Comparison of ENCODE assay signal across 9 mouse cellular contexts in the genomic region with DNA sequence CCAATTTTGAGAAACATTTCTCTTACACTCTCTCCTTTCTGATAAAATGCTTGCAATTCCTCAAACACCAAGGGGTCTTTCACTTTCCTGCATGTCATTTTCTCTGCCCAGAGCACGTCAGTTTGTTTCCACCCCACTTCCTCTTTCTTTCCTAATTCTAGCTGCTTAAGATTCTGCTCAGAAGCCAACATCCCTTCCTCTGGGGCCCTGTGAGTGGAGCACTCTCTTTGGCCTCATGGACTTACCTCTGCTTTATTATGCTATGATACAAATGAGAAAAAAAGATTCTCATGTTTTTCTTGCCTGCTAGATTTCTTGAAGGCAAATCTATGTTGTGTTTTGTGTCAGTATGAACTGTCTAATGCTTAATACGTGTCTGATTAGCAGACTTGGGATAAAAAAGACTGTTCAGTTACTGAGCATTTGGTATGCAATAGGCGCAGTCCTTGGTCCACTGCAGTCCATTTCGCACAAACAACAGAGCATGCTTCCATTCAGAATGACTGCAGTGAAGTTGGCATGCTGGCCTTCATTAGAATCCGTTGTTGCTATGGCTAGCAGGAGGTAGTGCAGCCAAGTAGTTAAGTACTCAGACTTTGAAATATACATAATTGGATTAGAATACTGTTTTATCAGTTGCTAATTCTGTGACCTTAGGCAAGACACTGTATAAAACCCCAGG.
DNase-seq lines count a peak whose midpoint lies in the region; ATAC-seq and TF ChIP-seq lines count a peak whose summit lies in the region.
"Had no signal": no experiment of that assay in that cellular context is flagged by ENCODE, and none has a peak within 500 bp of the region (broad histone marks: within the 10 kb centered on the region; RNA-seq: fewer than 3 reads in every experiment).

No protein-coding gene starts in this region.

- intact Hi-C loops in left cerebral cortex, adult 2 months (cut with DNase I) = loop anchor here (1.0 to 5.0 kb wide), 2 partner anchors 23 to 38 kb away; no protein-coding TSS in a partner anchor
- intact Hi-C loops in left cerebral cortex, postnatal 36 days (cut with DNase I) = loop anchor here (5.0 kb wide), 1 partner anchor 38 kb away; no protein-coding TSS in a partner anchor

- no peaks in the 10 kb centered on the region for H3K36me3 ChIP-seq in forebrain, postnatal 0 days (ENCODE audit: insufficient read depth)
- H3K36me3 ChIP-seq in midbrain, embryonic 14.5 days (ENCODE audit: control insufficient read depth, insufficient read depth, low read length) = no peaks in the 10 kb centered on the region

- H3K9me3 ChIP-seq in forebrain, postnatal 0 days (ENCODE audit: low read length) = no peaks in the 10 kb centered on the region
- H3K9me3 ChIP-seq in midbrain, embryonic 14.5 days (ENCODE audit: control insufficient read depth, low read length) = no peaks in the 10 kb centered on the region

- H3K27ac ChIP-seq in left cerebral cortex, adult 2 months = peak overlapping the region; percentile 74
- H3K27ac ChIP-seq in brown adipose tissue, adult 24 weeks (replicated peaks; ENCODE audit: low read depth, low read length) = peak overlapping the region; percentile 52
- peak overlapping the region; percentile 42; the same call in 1 of the 2 replicates for H3K27ac ChIP-seq in forebrain, postnatal 0 days (ENCODE audit: low read depth, low read length)
- peak overlapping the region; percentile 54 for H3K27ac ChIP-seq in midbrain, embryonic 14.5 days (replicated peaks; ENCODE audit: low read depth, low read length)

- H3K9ac ChIP-seq in forebrain, postnatal 0 days = no peak overlapping the region
- H3K9ac ChIP-seq in midbrain, embryonic 14.5 days (replicated peaks; ENCODE audit: low read length) = no peak overlapping the region

- peak in 1 of 2 experiments; percentile 24 for DNase-seq in left cerebral cortex, adult 2 months (ENCODE audit: extremely low spot score in 1 of 2, low spot score in 2 of 2)
- DNase-seq in left cerebral cortex, postnatal 36 days (ENCODE audit: low spot score in 2 of 2) = no peak
- DNase-seq in forebrain, postnatal 0 days = peak; percentile 59
- DNase-seq in midbrain, embryonic 14.5 days = peak; percentile 61
- no peak for DNase-seq in urinary bladder, postnatal 14 days (ENCODE audit: low spot score)
- DNase-seq in spleen, postnatal 4 days (ENCODE audit: low spot score in 2 of 2) = no peak

- ATAC-seq in forebrain, postnatal 0 days = peak; percentile 95
- peak; percentile 57 for ATAC-seq in midbrain, embryonic 14.5 days (ENCODE audit: low FRiP score, low TSS enrichment)
- ATAC-seq in CD4-positive, CD25-positive, alpha-beta regulatory T cell, adult 4 months = no peak

- WGBS in forebrain, postnatal 0 days = 10% methylated on average over 5 of the region's 5 CpGs
- WGBS in midbrain, embryonic 14.5 days = 25% methylated on average over 5 of the region's 5 CpGs

- no peak for TF ChIP-seq CTCF in left cerebral cortex, adult 2 months (IDR thresholded peaks at IDR 0.05)
- no peak for TF ChIP-seq CTCF in forebrain, postnatal 0 days (IDR thresholded peaks at IDR 0.05; ENCODE audit: low read depth)

- peaks cover 6% of the 10 kb centered on the region for H3K4me1 ChIP-seq in brown adipose tissue, adult 24 weeks (ENCODE audit: control insufficient read depth, insufficient read depth, insufficient read length, low read length)
- H3K4me1 ChIP-seq in forebrain, postnatal 0 days (ENCODE audit: insufficient read depth) = no peaks in the 10 kb centered on the region
- H3K4me1 ChIP-seq in midbrain, embryonic 14.5 days (ENCODE audit: control insufficient read depth, insufficient read depth, low read length) = peaks cover 12% of the 10 kb centered on the region

- no peak overlapping the region for H3K4me2 ChIP-seq in forebrain, postnatal 0 days (ENCODE audit: low read depth)
- H3K4me2 ChIP-seq in midbrain, embryonic 14.5 days (ENCODE audit: low read length) = no peak overlapping the region

- H3K27me3 ChIP-seq in forebrain, postnatal 0 days (ENCODE audit: insufficient read depth, low read length) = no peaks in the 10 kb centered on the region
- H3K27me3 ChIP-seq in midbrain, embryonic 14.5 days (ENCODE audit: control insufficient read depth, insufficient read depth, low read length) = no peaks in the 10 kb centered on the region

- no peak overlapping the region for H3K4me3 ChIP-seq in left cerebral cortex, adult 2 months
- no peak overlapping the region for H3K4me3 ChIP-seq in brown adipose tissue, adult 24 weeks (ENCODE audit: insufficient read depth, low read depth, low read length)
- no peak overlapping the region for H3K4me3 ChIP-seq in forebrain, postnatal 0 days (ENCODE audit: low read depth, low read length)
- no peak overlapping the region for H3K4me3 ChIP-seq in midbrain, embryonic 14.5 days (replicated peaks; ENCODE audit: low read depth, low read length)
- H3K4me3 ChIP-seq: myocyte had no signal

Comparison
In these comparisons a context has a peak if more than half of its experiments do, and no peak if none do; other contexts are left out.
1. DNase-seq: peak in forebrain, postnatal 0 days (single experiment) and midbrain, embryonic 14.5 days (single experiment); none in left cerebral cortex, postnatal 36 days (0 of 2), urinary bladder, postnatal 14 days (single experiment) and spleen, postnatal 4 days (0 of 2).
2. Peak in every context shown above with its lines, with median percentiles within 50 percentile points of each other: H3K27ac ChIP-seq.